Mouse (Mus musculus) ES-E14 (cell line): ENCODE results near the gene Swap70. TPM values are rescaled to one million over a fixed set of nuclear protein-coding genes. Genes with fewer than 3 reads are reported as not detected.

ENCODE experiments used
- DNase-seq: peaks from one replicate; pipeline ENCODE4 v3.0.0-alpha.2; 2013; ENCODE audit warnings: low read depth, low spot score
- H3K27ac ChIP-seq: 2 replicates; pipeline ENCODE4 v1.5.1; 2012; ENCODE audit warnings: low read depth, mild to moderate bottlenecking, low read length, moderate library complexity, mixed read lengths; ENCODE audit not compliant: poor library complexity, insufficient read depth, severe bottlenecking
- H3K36me3 ChIP-seq: 2 replicates; pipeline ENCODE4 v1.6.1; 2012; ENCODE audit warnings: mild to moderate bottlenecking, low read length, moderate library complexity, mixed read lengths; ENCODE audit not compliant: control insufficient read depth, poor library complexity, insufficient read depth, severe bottlenecking
- H3K4me1 ChIP-seq, 2 experiments: fragments of 150-350 bp in 1 of 2; sonication (generic) in 1 of 2; 2 replicates each; pipeline ENCODE4 v1.6.1; 2012; ENCODE audit warnings: low read length in 2 of 2, mild to moderate bottlenecking in 1 of 2, mixed read lengths in 1 of 2; ENCODE audit not compliant: control insufficient read depth in 2 of 2, insufficient read depth in 2 of 2, poor library complexity in 1 of 2
- H3K4me3 ChIP-seq, 2 experiments: fragments of 150-350 bp in 1 of 2; sonication (generic) in 1 of 2; 2 replicates each; pipeline ENCODE4 v1.5.1; 2012; ENCODE audit warnings: low read length in 2 of 2, low read depth in 1 of 2, mild to moderate bottlenecking in 1 of 2, mixed read lengths in 1 of 2; ENCODE audit not compliant: insufficient read depth in 1 of 2, poor library complexity in 1 of 2, severe bottlenecking in 1 of 2
- H3K9ac ChIP-seq: 2 replicates; pipeline ENCODE4 v1.6.1; 2012; ENCODE audit warnings: low read depth, mild to moderate bottlenecking, low read length, mixed read lengths; ENCODE audit not compliant: poor library complexity, insufficient read depth, severe bottlenecking
- H3K9me3 ChIP-seq: fragments of 150-350 bp; sonication (generic); 2 replicates; pipeline ENCODE4 v1.6.1; 2012; ENCODE audit warnings: low read depth, mild to moderate bottlenecking, low read length; ENCODE audit not compliant: control insufficient read depth, insufficient read depth
- CHD2 ChIP-seq: IDR thresholded peaks from 2 replicates; pipeline ENCODE4 v1.6.1; 2014; ENCODE audit warnings: mild to moderate bottlenecking, low read depth, low read length, inconsistent platforms
- HCFC1 ChIP-seq: IDR thresholded peaks from 2 replicates; pipeline ENCODE4 v1.6.1; 2012; ENCODE audit warnings: low read length, inconsistent platforms, borderline replicate concordance; ENCODE audit not compliant: insufficient read depth
- MAFK ChIP-seq: IDR thresholded peaks from 2 replicates; pipeline ENCODE4 v1.6.1; 2014; ENCODE audit warnings: mild to moderate bottlenecking, low read depth, low read length, inconsistent platforms; ENCODE audit not compliant: insufficient read depth
- ZC3H11A ChIP-seq: IDR thresholded peaks from 2 replicates; pipeline ENCODE4 v1.6.1; 2012; ENCODE audit warnings: low read depth, mild to moderate bottlenecking, inconsistent platforms, low read length, borderline replicate concordance
- ZNF384 ChIP-seq: IDR thresholded peaks from 2 replicates; pipeline ENCODE4 v1.6.1; 2012; ENCODE audit warnings: low read depth, low read length, inconsistent platforms
- in situ Hi-C, 2 experiments: fragments of 600-800 bp; cut with MboI; formaldehyde crosslinking; loops; one replicate each; pipeline ENCODE4 v1.15.1; 2025; ENCODE audit warnings: low sequenced_read_pairs in 2 of 2, inconsistent platforms in 1 of 2; ENCODE audit not compliant: unreplicated experiment in 2 of 2
- total RNA-seq: library from RNA; depleted of rRNA; stranded (reverse); fragments of 300-350 nt; gene quantifications from 2 replicates; pipeline ENCODE4 v1.2.3, GENCODE M21; 2012; rRNA removed

The Swap70 gene
- total RNA-seq, result 26.3 and 28.7 TPM in 2 replicates

GRCm38 (mm10) chr7:110221586-110222481 lies at the start of gene Swap70:
TSS of gene Swap70 (plus strand) at chr7:110221711.
- peak; percentile 83 for DNase-seq
- H3K9me3 ChIP-seq, result no peaks in the 10 kb centered on the region
- in situ Hi-C loops, result no loop called here

GRCm38 (mm10) chr7:110179208-110179607 lies 42.3 kb upstream of the Swap70 start:
- in situ Hi-C loops, result no loop called here

More at GRCm38 (mm10) chr7:110221586-110222481, at the start of gene Swap70:
- Histone ChIP-seq H3K36me3 (peaks cover 5% of the 10 kb centered on the region; the same call in 1 of the 2 replicates), H3K4me1 (peaks cover 0 to 3% of the 10 kb centered on the region in 2 experiments; a peak in 1 of 4 replicates), H3K4me3 (peak within 1 kb of the TSS; percentile 83 to 87), H3K27ac (0 out of 2 replicates have a peak within 1 kb of the TSS, but pooled peaks have one; percentile 5), H3K9ac (peak within 1 kb of the TSS; percentile 88)
- TF ChIP-seq ZC3H11A, result no peak
- TF ChIP-seq ZNF384, result no peak
- no peak for TF ChIP-seq MAFK
- no peak for TF ChIP-seq HCFC1
- TF ChIP-seq CHD2, result no peak

DNA sequence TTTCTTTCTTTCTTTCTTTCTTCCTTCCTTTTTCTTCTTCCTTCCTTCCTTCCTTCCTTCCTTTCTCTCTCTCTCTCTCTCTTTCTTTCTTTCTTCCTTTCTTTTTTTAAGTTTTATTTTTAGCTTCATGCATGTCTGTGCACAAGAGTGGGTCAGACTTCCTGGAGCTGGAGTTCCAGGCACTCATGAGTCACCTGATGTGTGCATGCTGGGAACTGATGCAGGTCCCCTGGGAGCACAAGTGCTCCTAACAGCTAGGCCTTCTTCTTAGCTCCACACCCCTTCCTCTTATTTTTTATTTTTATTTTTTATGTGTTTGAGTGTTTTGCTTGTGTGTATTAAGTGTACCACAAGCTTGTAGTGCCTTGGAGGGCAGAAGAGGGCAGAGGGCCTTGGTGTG lies 40.9 kb upstream of the Swap70 start:
- H3K4me1 ChIP-seq, result peaks cover 0 to 15% of the 10 kb centered on the region in 2 experiments; a peak in 2 of 4 replicates
- in situ Hi-C loops, result no loop called here
- TF ChIP-seq MAFK (no peak), HCFC1 (no peak), CHD2 (no peak), ZC3H11A (no peak), ZNF384 (no peak)
- no peak overlapping the region for H3K9ac ChIP-seq
- no peak for DNase-seq
- no peaks in the 10 kb centered on the region for H3K9me3 ChIP-seq
- no peaks in the 10 kb centered on the region for H3K36me3 ChIP-seq
- H3K27ac ChIP-seq, result peak overlapping the region; percentile 64; the same call in 1 of the 2 replicates
- H3K4me3 ChIP-seq, result no peak overlapping the region

More at GRCm38 (mm10) chr7:110179208-110179607, 42.3 kb upstream of the Swap70 start:
- no peak overlapping the region for H3K9ac ChIP-seq
- H3K36me3 ChIP-seq, result no peaks in the 10 kb centered on the region
- H3K4me1 ChIP-seq, result peaks cover 0 to 13% of the 10 kb centered on the region in 2 experiments; a peak in 2 of 4 replicates
- no peak for DNase-seq
- H3K27ac ChIP-seq, result no peak overlapping the region
- TF ChIP-seq ZNF384 (no peak), ZC3H11A (no peak), CHD2 (no peak), MAFK (no peak), HCFC1 (no peak)
- H3K4me3 ChIP-seq, result no peak overlapping the region
- H3K9me3 ChIP-seq, result no peaks in the 10 kb centered on the region

GRCm38 (mm10) chr7:110181446-110181845 lies 40.1 kb upstream of the Swap70 start:
- H3K4me1 ChIP-seq, result peaks cover 0 to 16% of the 10 kb centered on the region in 2 experiments; a peak in 2 of 4 replicates
- H3K36me3 ChIP-seq, result no peaks in the 10 kb centered on the region
- DNase-seq, result no peak
- in situ Hi-C loops, result no loop called here
- peak overlapping the region; percentile 64 for H3K27ac ChIP-seq
- TF ChIP-seq ZNF384 (no peak), CHD2 (no peak), MAFK (no peak), ZC3H11A (no peak), HCFC1 (no peak)
- peak overlapping the region; percentile 23 to 58 for H3K4me3 ChIP-seq
- H3K9me3 ChIP-seq, result no peaks in the 10 kb centered on the region
- peak overlapping the region; percentile 71; the same call in 1 of the 2 replicates for H3K9ac ChIP-seq
